Mouse (Mus musculus): Measurements from ENCODE around the gene Gm17657.

Gene Gm17657

DNA sequence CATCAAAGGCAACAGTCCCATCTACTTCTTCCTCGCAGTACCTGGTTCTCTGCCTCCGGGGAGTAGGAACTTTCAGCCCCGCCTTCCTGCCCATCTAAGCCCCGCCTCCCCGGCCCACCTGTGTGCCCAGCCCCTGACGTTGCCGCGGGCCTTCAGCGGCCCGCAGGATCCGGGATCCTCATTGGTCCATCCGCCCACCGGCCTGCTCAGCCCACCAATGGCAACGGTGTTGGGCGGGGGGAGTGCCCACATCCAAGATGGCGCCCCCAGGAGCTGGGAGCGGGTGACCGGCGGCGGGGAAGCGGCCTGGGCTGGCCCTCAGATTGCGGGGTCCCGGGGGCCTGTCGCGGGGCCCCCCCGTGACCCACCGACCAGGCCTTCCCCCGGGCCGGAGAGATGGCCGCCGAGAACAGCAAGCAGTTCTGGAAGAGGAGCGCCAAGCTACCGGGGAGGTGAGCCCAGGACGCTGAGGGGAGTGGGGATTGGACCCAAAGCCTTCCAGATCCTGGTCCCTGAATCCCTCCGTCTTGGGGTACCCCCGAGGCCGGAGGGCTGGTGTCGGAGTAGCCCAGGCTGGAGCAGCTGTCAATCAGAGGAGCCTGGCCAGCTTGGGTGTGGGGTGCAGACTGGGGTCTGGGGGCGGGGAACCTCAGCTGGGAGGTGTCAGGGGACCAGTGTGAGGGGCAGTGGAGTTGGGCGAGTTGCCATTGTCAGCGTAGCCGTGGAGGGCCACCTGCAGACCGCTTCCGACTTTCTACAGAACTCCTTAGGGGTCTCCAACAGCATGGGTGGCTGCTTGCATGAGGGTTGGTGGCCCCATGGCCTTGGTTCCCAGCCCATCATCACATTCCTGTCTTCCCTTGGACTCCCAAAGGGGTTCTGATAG is at the start of gene Gm17657, which contains the start of gene Tbc1d22b:
Gene Gm17657, minus strand, starts transcription at position 96 of the 886 bp plus-strand sequence.
Gene Tbc1d22b, plus strand, starts transcription at position 243 of the 886 bp plus-strand sequence.
- peak; percentile 83 for DNase-seq (ENCODE audit: low read depth, low spot score)

GRCm38 (mm10) chr17:29599051-29599450 is 49.6 kb upstream of the Gm17657 start:
- DNase-seq (ENCODE audit: low read depth, low spot score) = no peak

GRCm38 (mm10) chr17:29596771-29597132 is 47.3 kb upstream of the Gm17657 start:
- no peak for DNase-seq (ENCODE audit: low read depth, low spot score)

- no peak for DNase-seq (ENCODE audit: low read depth, low spot score)
These were observed 46.7 kb upstream of the Gm17657 start for GRCm38 (mm10) chr17:29595891-29596770.

- peak; percentile 16 for DNase-seq (ENCODE audit: low read depth, low spot score)
These were observed 39.9 kb upstream of the Gm17657 start for GRCm38 (mm10) chr17:29589221-29589898.

- no peak for DNase-seq (ENCODE audit: low read depth, low spot score)
These were observed 37.5 kb upstream of the Gm17657 start for GRCm38 (mm10) chr17:29586921-29587320.

DNA sequence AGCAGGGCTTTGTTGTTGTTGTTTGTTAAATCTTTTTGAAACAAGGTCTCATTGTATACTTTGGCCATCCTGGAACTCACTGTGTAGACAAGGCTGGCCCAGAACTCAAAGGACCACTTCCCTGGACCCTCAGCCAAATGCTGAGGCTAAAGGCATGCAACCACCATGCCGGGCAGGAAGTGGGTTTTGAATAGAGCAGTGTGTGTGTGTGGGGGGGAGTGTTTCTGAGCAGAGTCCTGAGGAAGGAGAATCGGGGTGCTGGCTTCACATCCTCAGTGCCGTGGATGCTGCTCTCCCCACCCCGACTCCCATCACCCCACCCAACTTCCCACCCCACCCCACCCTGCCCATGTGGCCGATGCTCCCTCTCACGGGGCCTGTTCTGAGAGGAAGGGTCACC is 36.0 kb upstream of the Gm17657 start:
- no peak for DNase-seq (ENCODE audit: low read depth, low spot score)

DNA sequence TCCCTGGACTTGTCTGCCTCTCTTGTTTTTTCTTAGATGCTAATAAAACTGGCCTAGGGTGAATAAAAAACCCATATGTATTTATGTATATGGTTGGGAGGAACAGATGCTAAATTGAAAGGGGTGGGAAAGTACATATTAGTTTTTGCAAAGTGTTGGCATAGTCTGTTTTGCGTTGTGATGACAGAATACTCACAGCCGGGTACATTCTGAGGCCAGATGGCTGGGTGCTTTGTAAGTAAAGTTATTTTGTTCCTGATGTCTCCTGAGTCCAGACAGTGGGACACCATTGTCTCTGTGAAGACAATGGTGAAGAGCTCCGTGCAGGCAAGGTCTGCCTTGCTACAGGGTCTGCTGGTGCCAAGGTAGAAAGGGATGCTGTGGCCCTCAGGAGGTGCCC is 35.3 kb upstream of the Gm17657 start:
- no peak for DNase-seq (ENCODE audit: low read depth, low spot score)

DNA sequence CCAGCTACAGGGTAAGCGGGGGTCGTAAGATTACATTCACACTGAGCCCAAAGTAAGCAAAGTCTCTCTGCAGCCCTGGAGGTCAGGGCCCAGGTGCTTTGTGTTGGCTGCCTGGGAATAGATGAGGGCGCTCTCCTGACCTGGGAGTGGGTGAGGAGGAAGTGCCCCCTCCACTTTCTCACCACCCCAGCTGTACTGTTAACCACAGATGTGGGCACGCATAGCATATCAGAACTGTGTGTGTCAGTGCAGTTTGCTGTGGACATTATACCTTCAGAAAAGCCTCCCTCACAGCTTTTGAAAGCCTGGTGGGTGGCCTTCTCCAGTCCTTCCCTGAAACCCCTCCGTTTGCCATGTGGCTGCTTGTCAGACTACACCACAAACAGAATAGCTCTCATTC is 34.9 kb upstream of the Gm17657 start:
- no peak for DNase-seq (ENCODE audit: low read depth, low spot score)

GRCm38 (mm10) chr17:29583569-29583968 is 34.1 kb upstream of the Gm17657 start:
- DNase-seq (ENCODE audit: low read depth, low spot score) = no peak

GRCm38 (mm10) chr17:29579579-29580126 is 30.2 kb upstream of the Gm17657 start:
- DNase-seq (ENCODE audit: low read depth, low spot score) = no peak

- DNase-seq (ENCODE audit: low read depth, low spot score) = no peak
These were observed 20.4 kb upstream of the Gm17657 start for GRCm38 (mm10) chr17:29569831-29570230.

DNA sequence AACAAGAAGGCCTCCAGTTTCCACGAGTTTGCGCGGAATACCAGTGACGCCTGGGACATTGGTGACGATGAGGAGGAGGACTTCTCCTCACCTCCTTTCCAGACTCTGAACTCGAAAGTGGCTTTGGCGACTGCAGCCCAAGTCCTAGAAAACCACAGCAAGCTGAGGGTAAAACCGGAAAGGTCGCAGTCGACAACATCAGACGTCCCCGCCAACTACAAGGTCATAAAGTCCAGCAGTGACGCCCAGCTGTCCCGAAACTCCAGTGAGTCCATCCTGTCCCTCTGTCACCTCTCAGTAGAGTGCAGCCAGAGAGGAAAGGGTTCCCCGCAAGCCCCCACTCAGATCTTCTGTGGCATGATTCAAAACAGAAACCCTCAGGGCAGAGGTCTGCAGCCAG is 19.0 kb upstream of the Gm17657 start:
- DNase-seq (ENCODE audit: low read depth, low spot score) = no peak

DNA sequence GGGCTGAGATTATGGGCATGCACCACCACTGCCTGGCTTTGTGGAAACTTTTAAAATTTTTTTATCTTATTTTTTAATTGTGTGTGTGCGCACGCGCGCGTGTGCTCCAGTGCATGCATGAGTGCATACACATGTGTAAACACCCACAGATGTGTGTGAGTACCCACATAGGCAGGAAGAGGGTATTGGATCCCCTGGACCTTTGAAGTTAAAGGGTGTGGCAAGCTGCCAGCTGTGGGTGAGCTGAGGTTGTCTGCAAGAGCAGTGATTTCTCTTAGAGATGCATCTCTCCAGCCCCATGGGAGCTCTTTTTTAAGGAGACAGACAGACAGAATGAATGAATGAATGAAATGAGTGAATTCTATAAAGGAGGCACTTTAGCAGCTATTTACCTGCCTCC is 16.1 kb upstream of the Gm17657 start:
- DNase-seq (ENCODE audit: low read depth, low spot score) = no peak

GRCm38 (mm10) chr17:29558476-29558875 is 9.0 kb upstream of the Gm17657 start:
- DNase-seq (ENCODE audit: low read depth, low spot score) = no peak

GRCm38 (mm10) chr17:29556893-29557292 is 7.5 kb upstream of the Gm17657 start:
- no peak for DNase-seq (ENCODE audit: low read depth, low spot score)

DNA sequence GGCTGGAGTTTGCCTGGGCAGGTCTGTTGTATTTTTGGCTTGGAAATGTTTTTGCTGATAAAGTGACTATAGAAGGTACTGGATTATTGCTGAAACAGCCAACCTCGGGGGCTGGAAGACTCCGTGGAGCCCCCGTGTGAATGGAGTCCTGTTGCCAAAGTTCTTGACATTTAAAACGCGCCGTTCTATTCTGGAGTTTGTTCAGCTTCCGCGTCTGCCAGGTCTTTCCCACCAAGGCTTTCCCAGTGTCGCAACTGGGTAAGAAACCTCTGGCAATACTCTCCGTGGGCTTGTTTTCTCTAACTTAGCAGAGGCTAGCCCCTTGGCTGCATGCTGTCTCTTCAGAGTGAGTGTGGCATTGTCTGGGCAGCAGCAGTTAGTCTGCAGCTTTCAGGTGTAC is 7.0 kb upstream of the Gm17657 start:
- no peak for DNase-seq (ENCODE audit: low read depth, low spot score)

DNA sequence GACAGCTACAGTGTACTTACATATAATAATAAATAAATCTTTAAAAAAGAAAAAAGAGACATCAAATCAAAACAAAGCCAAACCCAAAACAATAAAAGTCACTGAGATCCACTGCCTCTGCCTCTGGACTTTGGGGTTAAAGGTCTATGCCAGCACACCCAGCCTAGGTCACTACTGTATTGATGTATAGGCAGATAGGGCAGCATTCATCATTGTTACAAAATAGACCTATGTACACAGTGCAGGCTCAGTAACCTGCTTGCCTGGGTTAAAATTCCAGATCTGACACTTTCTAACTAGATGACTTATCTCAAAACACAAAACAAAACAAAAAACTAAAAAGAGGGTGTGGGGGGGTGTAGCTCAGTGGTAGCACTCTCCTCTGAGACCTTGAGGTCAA is 4.7 kb upstream of the Gm17657 start:
- no peak for DNase-seq (ENCODE audit: low read depth, low spot score)

- DNase-seq (ENCODE audit: low read depth, low spot score) = no peak
These were observed 2.8 kb upstream of the Gm17657 start, which contains the start of gene Tmem217 for GRCm38 (mm10) chr17:29552162-29552732. Gene Tmem217 (minus strand): TSS chr17:29552385.

GRCm38 (mm10) chr17:29551019-29551418 is 1.6 kb upstream of the Gm17657 start:
- no peak for DNase-seq (ENCODE audit: low read depth, low spot score)

DNA sequence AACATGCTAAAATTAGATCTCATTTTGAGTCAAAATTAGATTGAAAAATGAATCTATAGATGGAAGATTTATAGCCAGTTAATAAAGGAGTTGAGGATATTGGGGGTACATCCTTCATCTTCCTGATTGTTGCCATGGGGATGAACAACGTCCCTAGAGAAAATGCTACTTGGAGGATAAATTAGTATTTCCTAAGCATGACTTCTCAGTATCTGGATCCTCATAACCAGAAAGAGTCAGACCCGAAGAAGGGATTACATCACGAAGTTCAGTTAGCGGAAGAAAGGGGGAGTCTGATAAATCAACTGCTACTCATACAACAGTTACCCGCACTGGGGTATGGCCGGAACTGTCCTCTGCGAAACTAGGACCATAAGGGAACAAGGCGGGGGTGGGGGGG is 444 bp downstream of the Gm17657 start:
- no peak for DNase-seq (ENCODE audit: low read depth, low spot score)
